Mouse (Mus musculus): ENCODE results near the gene Dock8.

DNA sequence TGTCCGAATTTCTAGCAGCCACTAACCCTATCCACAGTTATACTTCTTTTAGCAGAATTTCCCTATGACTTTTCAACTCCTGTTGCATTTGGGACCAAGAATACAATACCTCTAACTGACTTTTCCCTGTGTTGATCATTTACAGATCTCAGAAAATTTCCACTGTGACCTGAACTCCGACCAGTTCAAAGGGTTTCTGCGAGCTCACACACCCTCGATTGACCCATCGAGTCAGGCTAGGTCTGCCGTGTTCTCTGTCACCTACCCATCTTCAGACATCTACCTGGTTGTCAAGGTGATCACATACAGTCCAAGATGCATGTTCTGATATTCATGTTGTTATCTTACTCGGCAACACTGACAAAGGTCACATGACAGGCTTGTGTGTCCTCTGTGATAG, 90.4 kb downstream of the Dock8 start:
- TF ChIP-seq ETS1 (conservative IDR thresholded peaks at IDR 0.05; ENCODE audit: low read depth, low read length) (no peak), POLR2A (IDR thresholded peaks at IDR 0.05; ENCODE audit: low read depth, low read length) (no peak), EP300 (IDR thresholded peaks at IDR 0.05; ENCODE audit: low read length) (no peak)
